Mouse (Mus musculus): ENCODE measurements around the gene Ldlrad3.

GRCm38 (mm10) chr2:101902196-101902595 lies 284.0 kb downstream of the Ldlrad3 start:
- TF ChIP-seq EP300 (IDR thresholded peaks at IDR 0.05; ENCODE audit: insufficient read depth, low read depth, low read length) (no peak), POLR2A (IDR thresholded peaks at IDR 0.05; ENCODE audit: insufficient read depth, low read depth, low read length) (no peak), CTCF (IDR thresholded peaks at IDR 0.05) (no peak)
